Mouse (Mus musculus) small intestine, adult 2 months (tissue): ENCODE measurements around the gene Erich4.

Source experiments
- CTCF ChIP-seq: fragments of 200-500 bp; IDR thresholded peaks from 2 replicates; pipeline ENCODE4 v1.5.1; 2012; ENCODE audit warnings: low read depth, mild to moderate bottlenecking, control low read depth, inconsistent platforms, low read length, moderate library complexity, mixed read lengths; ENCODE audit not compliant: insufficient replicate concordance, insufficient read length; ENCODE audit errors: extremely low read depth
- POLR2A ChIP-seq: fragments of 200-500 bp; IDR thresholded peaks from 2 replicates; pipeline ENCODE4 v1.6.1; 2012; ENCODE audit warnings: low read depth, mild to moderate bottlenecking, control low read depth, inconsistent platforms, low read length, moderate library complexity

DNA sequence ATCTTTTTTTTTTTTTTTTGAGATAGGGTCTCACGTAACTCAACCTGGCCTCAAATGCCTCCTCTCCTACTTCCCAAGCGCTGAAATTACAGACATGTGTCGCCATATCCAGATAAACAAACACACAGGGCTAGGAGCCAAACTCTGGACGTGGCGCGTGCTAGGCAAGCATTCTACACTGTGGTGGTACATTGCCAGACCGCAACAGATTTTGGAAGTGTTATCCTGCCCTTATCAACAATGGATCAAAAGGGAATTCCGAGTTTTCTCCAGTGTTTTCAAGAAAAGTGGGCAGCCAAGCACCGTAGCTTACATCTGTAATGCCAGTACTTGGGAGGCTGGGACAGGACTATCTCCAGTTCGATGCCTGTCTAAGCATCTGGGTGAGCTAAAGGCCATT is 42.1 kb upstream of the Erich4 start:
- TF ChIP-seq CTCF (no peak), POLR2A (no peak)
